Mouse (Mus musculus) liver, adult 2 months (tissue): ENCODE results near the gene Kdm8.

Source experiments
- CTCF ChIP-seq: fragments of 200-500 bp; IDR thresholded peaks from 2 replicates; pipeline ENCODE4 v1.5.1; 2011; ENCODE audit warnings: low read depth, low read length, control low read depth
- POLR2A ChIP-seq: fragments of 200-500 bp; IDR thresholded peaks from 2 replicates; pipeline ENCODE4 v1.6.1; 2011; ENCODE audit warnings: low read length, control low read depth; ENCODE audit not compliant: insufficient read depth; ENCODE audit errors: extremely low read depth

DNA sequence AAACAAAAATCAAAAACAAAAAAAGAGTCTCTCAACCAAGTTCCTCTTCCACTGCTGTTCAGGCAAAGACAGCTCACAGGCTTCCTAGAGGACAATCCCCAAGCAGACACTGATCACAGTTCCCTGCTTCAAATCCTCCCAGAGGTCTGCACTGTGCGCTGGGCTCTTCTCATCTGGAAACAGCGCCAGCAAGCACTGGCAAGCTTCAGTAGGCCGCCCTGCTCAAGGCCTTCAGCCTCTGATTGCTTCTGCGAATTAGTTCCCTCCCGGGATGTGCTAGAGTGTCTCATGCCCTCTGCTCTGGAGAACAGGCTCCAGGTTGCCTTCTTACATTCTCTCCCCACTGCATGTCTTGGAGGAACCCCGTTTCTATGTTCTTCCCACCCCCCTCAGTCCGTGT lies 40.3 kb downstream of the Kdm8 start:
- no peak for TF ChIP-seq POLR2A
- TF ChIP-seq CTCF = no peak
